ENCODE assay signal across 21 mouse cellular contexts in genomic region chr10:121385695-121386094, GRCm38 (mm10). TPM values are rescaled to one million over a fixed set of nuclear protein-coding genes. Genes with fewer than 3 reads are reported as not detected.
DNase-seq lines count a peak whose midpoint lies in the region; ATAC-seq and TF ChIP-seq lines count a peak whose summit lies in the region.
"Had no signal": no experiment of that assay in that cellular context is flagged by ENCODE, and none has a peak within 500 bp of the region (broad histone marks: within the 10 kb centered on the region; RNA-seq: fewer than 3 reads in every experiment).

No protein-coding gene starts in this region.

- peak overlapping the region; percentile 76 for H3K27ac ChIP-seq in gastrocnemius, adult 2 months
- H3K27ac ChIP-seq in lung, embryonic 14.5 days (ENCODE audit: low read depth), result peak overlapping the region; percentile 24; the same call in 1 of the 2 replicates
- H3K27ac ChIP-seq in embryonic facial prominence, embryonic 11.5 days (replicated peaks; ENCODE audit: low read depth, low read length), result 0 out of 2 replicates have a peak overlapping the region, but pooled peaks have one; percentile 11
- peak overlapping the region; percentile 86 for H3K27ac ChIP-seq in intestine, postnatal 0 days (ENCODE audit: low read depth, low read length)
- no peak overlapping the region for H3K27ac ChIP-seq in layer of hippocampus, adult 2 months
- H3K27ac ChIP-seq: forebrain, embryonic 10.5 days; heart, adult 2 months; midbrain, embryonic 15.5 days had no signal

- H3K9ac ChIP-seq in lung, embryonic 14.5 days, result no peak overlapping the region
- H3K9ac ChIP-seq in embryonic facial prominence, embryonic 11.5 days (replicated peaks; ENCODE audit: low read length), result no peak overlapping the region
- no peak overlapping the region for H3K9ac ChIP-seq in intestine, postnatal 0 days (ENCODE audit: low read depth, low read length)
- H3K9ac ChIP-seq: midbrain, embryonic 15.5 days had no signal

- peaks cover 16% of the 10 kb centered on the region for H3K4me1 ChIP-seq in lung, embryonic 14.5 days (ENCODE audit: insufficient read depth)
- H3K4me1 ChIP-seq in embryonic facial prominence, embryonic 11.5 days (ENCODE audit: control insufficient read depth, insufficient read depth, low read length), result peaks cover 2% of the 10 kb centered on the region; the same call in 1 of the 2 replicates
- no peaks in the 10 kb centered on the region for H3K4me1 ChIP-seq in intestine, postnatal 0 days (replicated peaks; ENCODE audit: control insufficient read depth, insufficient read depth, low read length)
- H3K4me1 ChIP-seq: forebrain, embryonic 10.5 days; midbrain, embryonic 15.5 days had no signal

- no peak for ATAC-seq in lung, embryonic 14.5 days (ENCODE audit: insufficient read depth)
- ATAC-seq in embryonic facial prominence, embryonic 11.5 days (replicated peaks; ENCODE audit: insufficient number of reproducible peaks, low FRiP score, low TSS enrichment, low read depth), result no peak
- ATAC-seq in intestine, postnatal 0 days, result 0 out of 2 replicates have a peak, but pooled peaks have one; percentile 9
- ATAC-seq: CD4-positive, CD25-positive, alpha-beta regulatory T cell, adult 4 months; midbrain, embryonic 15.5 days; Patski had no signal

- H3K9me3 ChIP-seq in lung, embryonic 14.5 days (ENCODE audit: low read depth, low read length), result no peaks in the 10 kb centered on the region
- H3K9me3 ChIP-seq in embryonic facial prominence, embryonic 11.5 days (replicated peaks; ENCODE audit: control insufficient read depth, low read length), result no peaks in the 10 kb centered on the region
- H3K9me3 ChIP-seq in intestine, postnatal 0 days (ENCODE audit: control insufficient read depth), result no peaks in the 10 kb centered on the region
- H3K9me3 ChIP-seq: forebrain, embryonic 10.5 days; midbrain, embryonic 15.5 days had no signal

- no peaks in the 10 kb centered on the region for H3K27me3 ChIP-seq in lung, embryonic 14.5 days (ENCODE audit: insufficient read depth, low read length)
- no peaks in the 10 kb centered on the region for H3K27me3 ChIP-seq in embryonic facial prominence, embryonic 11.5 days (ENCODE audit: control insufficient read depth, insufficient read depth, low read length)
- no peaks in the 10 kb centered on the region for H3K27me3 ChIP-seq in intestine, postnatal 0 days (replicated peaks; ENCODE audit: control insufficient read depth, insufficient read depth, low read length)
- H3K27me3 ChIP-seq: midbrain, embryonic 15.5 days; Patski had no signal

- peaks cover 72% of the 10 kb centered on the region for H3K36me3 ChIP-seq in lung, embryonic 14.5 days (ENCODE audit: insufficient read depth)
- peaks cover 8% of the 10 kb centered on the region for H3K36me3 ChIP-seq in embryonic facial prominence, embryonic 11.5 days (replicated peaks; ENCODE audit: control insufficient read depth, insufficient read depth, low read depth, low read length)
- H3K36me3 ChIP-seq in intestine, postnatal 0 days (ENCODE audit: control insufficient read depth, insufficient read depth), result peaks cover 85% of the 10 kb centered on the region

- intact Hi-C loops in gastrocnemius, adult 2 months (cut with DNase I), result no loop called here

- no peak for DNase-seq in gastrocnemius, adult 2 months
- DNase-seq in gastrocnemius, postnatal 10 days, result no peak
- DNase-seq in lung, embryonic 14.5 days, result no peak
- DNase-seq in lung, postnatal 10 days, result no peak
- no peak for DNase-seq in embryonic facial prominence, embryonic 11.5 days (ENCODE audit: low spot score)
- no peak for DNase-seq in layer of hippocampus, adult 2 months (ENCODE audit: low spot score in 2 of 2)
- no peak for DNase-seq in cerebellum, adult 18-20 months
- DNase-seq: adrenal gland, adult 8-10 months; cerebellum, adult 9-10 months; heart, adult 2 months; heart, postnatal 14 days; kidney, postnatal 4 days; lung, adult 2 months; right cerebral cortex, adult 18-20 months; thymus, postnatal 4 days had no signal

- WGBS in lung, embryonic 14.5 days, result 78% methylated on average over 6 of the region's 6 CpGs
- WGBS in embryonic facial prominence, embryonic 11.5 days, result 94% methylated on average over 6 of the region's 6 CpGs
- 56% methylated on average over 6 of the region's 6 CpGs for WGBS in intestine, postnatal 0 days

- H3K4me3 ChIP-seq in gastrocnemius, adult 2 months, result peak overlapping the region; percentile 43
- no peak overlapping the region for H3K4me3 ChIP-seq in lung, embryonic 14.5 days (ENCODE audit: low read depth, low read length)
- no peak overlapping the region for H3K4me3 ChIP-seq in embryonic facial prominence, embryonic 11.5 days (ENCODE audit: low read depth, low read length)
- no peak overlapping the region for H3K4me3 ChIP-seq in intestine, postnatal 0 days (ENCODE audit: low read depth, low read length)
- no peak overlapping the region for H3K4me3 ChIP-seq in layer of hippocampus, adult 2 months
- H3K4me3 ChIP-seq: forebrain, embryonic 10.5 days; heart, adult 2 months; midbrain, embryonic 15.5 days had no signal

- no peak overlapping the region for H3K4me2 ChIP-seq in lung, embryonic 14.5 days
- H3K4me2 ChIP-seq in embryonic facial prominence, embryonic 11.5 days (ENCODE audit: low read depth, low read length), result no peak overlapping the region
- H3K4me2 ChIP-seq in intestine, postnatal 0 days (replicated peaks; ENCODE audit: low read depth), result no peak overlapping the region
- H3K4me2 ChIP-seq: liver, embryonic 11.5 days; midbrain, embryonic 15.5 days had no signal

- TF ChIP-seq CTCF in gastrocnemius, adult 2 months (IDR thresholded peaks at IDR 0.05), result no peak
- no peak for TF ChIP-seq CTCF in lung, embryonic 14.5 days (IDR thresholded peaks at IDR 0.05; ENCODE audit: low read depth)
- TF ChIP-seq CTCF in intestine, postnatal 0 days (IDR thresholded peaks at IDR 0.05; ENCODE audit: low read depth), result no peak
- no peak for TF ChIP-seq CTCF in layer of hippocampus, adult 2 months (conservative IDR thresholded peaks at IDR 0.05)

RNA-seq across cellular contexts. Expression of gene Gns, which starts 20.8 kb away (rescaled TPM):
- total RNA-seq in gastrocnemius, adult 2 months (2021), result 10 to 100 TPM; 27.3 to 34.0 TPM
- total RNA-seq in gastrocnemius, postnatal 10 days (2021), result 10 to 100 TPM; 43.5 to 57.5 TPM
- polyA plus RNA-seq in lung, embryonic 14.5 days (2014; fragmentation: Nextera tagmentation; extraction: Ambion mirVana), result 46.9 and 47.0 TPM in 2 replicates
- polyA plus RNA-seq in embryonic facial prominence, embryonic 11.5 days (2014; fragmentation: Nextera tagmentation; extraction: Ambion mirVana), result 45.3 and 46.6 TPM in 2 replicates
- polyA plus RNA-seq in intestine, postnatal 0 days (2015; fragmentation: Nextera tagmentation; extraction: Ambion mirVana), result 68.6 and 78.1 TPM in 2 replicates
- 10 to 100 TPM; 78.8 to 83.5 TPM for total RNA-seq in layer of hippocampus, adult 2 months (2021)

RNA-seq across cellular contexts. Expression of gene Tbc1d30, which starts 34.6 kb away (rescaled TPM):
- under 1 TPM; 0.20 to 0.36 TPM for total RNA-seq in gastrocnemius, adult 2 months (2021)
- total RNA-seq in gastrocnemius, postnatal 10 days (2021), result under 1 TPM; 0.86 to 0.87 TPM
- 1.7 and 2.5 TPM in 2 replicates for polyA plus RNA-seq in lung, embryonic 14.5 days (2014; fragmentation: Nextera tagmentation; extraction: Ambion mirVana)
- polyA plus RNA-seq in embryonic facial prominence, embryonic 11.5 days (2014; fragmentation: Nextera tagmentation; extraction: Ambion mirVana), result 2.7 TPM in 2 replicates
- 2.8 and 2.9 TPM in 2 replicates for polyA plus RNA-seq in intestine, postnatal 0 days (2015; fragmentation: Nextera tagmentation; extraction: Ambion mirVana)
- total RNA-seq in layer of hippocampus, adult 2 months (2021), result 10 to 100 TPM; 37.0 to 37.2 TPM

Comparison
In these comparisons a context has a peak if more than half of its experiments do, and no peak if none do; other contexts are left out.
1. RNA of gene Tbc1d30, which starts 34.6 kb away (total RNA-seq): 37.0 to 37.2 TPM in layer of hippocampus, adult 2 months; 0.86 to 0.87 TPM in gastrocnemius, postnatal 10 days and 0.20 to 0.36 TPM in gastrocnemius, adult 2 months; every median in the first group is over 10 times any median in the second.